ENCODE assay signal across 21 mouse cellular contexts in the genomic region with DNA sequence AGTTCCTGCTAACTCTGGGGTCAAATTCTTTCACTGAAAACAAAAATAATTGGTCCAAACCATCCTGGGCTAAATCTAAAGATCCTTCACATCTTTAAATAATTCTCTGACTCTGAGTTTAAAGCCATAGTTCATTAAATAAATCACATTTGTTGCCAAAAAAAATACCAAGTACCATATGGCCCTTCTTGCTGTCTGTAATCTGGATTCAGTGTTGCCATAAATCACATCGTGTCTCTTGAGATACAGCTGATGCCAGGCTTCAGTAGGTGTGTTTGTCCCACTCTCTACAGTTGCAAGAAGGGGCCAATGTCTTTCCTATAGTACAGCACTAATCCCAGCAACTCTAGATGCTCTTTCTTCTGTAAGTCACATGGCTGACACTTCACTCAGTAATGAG.
DNase-seq lines count a peak whose midpoint lies in the region; ATAC-seq lines count a peak whose summit lies in the region.
"Had no signal": no experiment of that assay in that cellular context is flagged by ENCODE, and none has a peak within 500 bp of the region (broad histone marks: within the 10 kb centered on the region; RNA-seq: fewer than 3 reads in every experiment).

No protein-coding gene starts in this region.

- no peak overlapping the region for H3K4me3 ChIP-seq in forebrain, embryonic 15.5 days
- H3K4me3 ChIP-seq in forebrain, embryonic 11.5 days (ENCODE audit: low read depth, low read length): no peak overlapping the region
- no peak overlapping the region for H3K4me3 ChIP-seq in hindbrain, embryonic 16.5 days (ENCODE audit: low read length)
- H3K4me3 ChIP-seq in hindbrain, embryonic 13.5 days: no peak overlapping the region
- H3K4me3 ChIP-seq: embryonic facial prominence, embryonic 10.5 days; heart, embryonic 13.5 days; hindbrain, embryonic 12.5 days had no signal

- no peaks in the 10 kb centered on the region for H3K9me3 ChIP-seq in forebrain, embryonic 15.5 days
- H3K9me3 ChIP-seq in forebrain, embryonic 11.5 days (ENCODE audit: control insufficient read depth, low read length): no peaks in the 10 kb centered on the region
- H3K9me3 ChIP-seq in hindbrain, embryonic 16.5 days (ENCODE audit: control insufficient read depth, low read length): no peaks in the 10 kb centered on the region
- H3K9me3 ChIP-seq in hindbrain, embryonic 13.5 days: no peaks in the 10 kb centered on the region
- H3K9me3 ChIP-seq: embryonic facial prominence, embryonic 10.5 days; G1E; heart, embryonic 13.5 days; hindbrain, embryonic 12.5 days had no signal

- no peak for DNase-seq in forebrain, embryonic 11.5 days (ENCODE audit: low spot score)
- DNase-seq in NIH3T3 (ENCODE audit: low read depth): peak; percentile 5
- peak; percentile 48 for DNase-seq in mesoderm, embryonic 11.5 days (ENCODE audit: low read depth, low spot score)
- DNase-seq: adrenal gland, postnatal 14 days; cerebellum, adult 2 months; cerebellum, postnatal 10 days; gastrocnemius, postnatal 36 days; heart, adult 11 months; heart, postnatal 36 days; kidney, adult 2 months had no signal

- ATAC-seq in forebrain, embryonic 15.5 days (replicated peaks): peak; percentile 36; the same call in 1 of the 2 replicates
- ATAC-seq in forebrain, embryonic 11.5 days (replicated peaks; ENCODE audit: low FRiP score): no peak
- ATAC-seq in hindbrain, embryonic 16.5 days: 0 out of 2 replicates have a peak, but pooled peaks have one; percentile 23
- ATAC-seq in hindbrain, embryonic 13.5 days (ENCODE audit: low FRiP score): no peak
- no peak for ATAC-seq in CD4-positive, CD25-positive, alpha-beta regulatory T cell, adult 4 months
- ATAC-seq: activated CD4-positive, CD25-positive, alpha-beta regulatory T cell, adult 4 months; intestine, embryonic 16.5 days; Patski had no signal

- no peaks in the 10 kb centered on the region for H3K36me3 ChIP-seq in forebrain, embryonic 15.5 days
- no peaks in the 10 kb centered on the region for H3K36me3 ChIP-seq in forebrain, embryonic 11.5 days (ENCODE audit: control insufficient read depth, insufficient read depth, low read length)
- no peaks in the 10 kb centered on the region for H3K36me3 ChIP-seq in hindbrain, embryonic 16.5 days (ENCODE audit: control insufficient read depth, insufficient read depth, low read length)
- H3K36me3 ChIP-seq in hindbrain, embryonic 13.5 days: no peaks in the 10 kb centered on the region
- H3K36me3 ChIP-seq: embryonic facial prominence, embryonic 10.5 days; G1E; heart, embryonic 13.5 days; hindbrain, embryonic 12.5 days had no signal

- H3K4me1 ChIP-seq in forebrain, embryonic 15.5 days: peaks cover 20% of the 10 kb centered on the region
- H3K4me1 ChIP-seq in forebrain, embryonic 11.5 days (replicated peaks; ENCODE audit: control insufficient read depth, insufficient read depth, low read length): peaks cover 4% of the 10 kb centered on the region; the same call in 1 of the 2 replicates
- peaks cover 4% of the 10 kb centered on the region; the same call in 1 of the 2 replicates for H3K4me1 ChIP-seq in hindbrain, embryonic 16.5 days (ENCODE audit: control insufficient read depth, insufficient read depth, low read depth, low read length)
- peaks cover 8% of the 10 kb centered on the region; the same call in 1 of the 2 replicates for H3K4me1 ChIP-seq in hindbrain, embryonic 13.5 days (replicated peaks)
- H3K4me1 ChIP-seq: heart, embryonic 13.5 days; hindbrain, embryonic 12.5 days had no signal

- 55% methylated on average over 1 of the region's 1 CpGs for WGBS in forebrain, embryonic 15.5 days
- WGBS in forebrain, embryonic 11.5 days: 81% methylated on average over 1 of the region's 1 CpGs
- 68% methylated on average over 1 of the region's 1 CpGs for WGBS in hindbrain, embryonic 16.5 days
- 60% methylated on average over 1 of the region's 1 CpGs for WGBS in hindbrain, embryonic 13.5 days

- H3K27ac ChIP-seq in forebrain, embryonic 15.5 days (replicated peaks): peak overlapping the region; percentile 51; the same call in 1 of the 2 replicates
- no peak overlapping the region for H3K27ac ChIP-seq in forebrain, embryonic 11.5 days (ENCODE audit: low read depth, low read length)
- no peak overlapping the region for H3K27ac ChIP-seq in hindbrain, embryonic 16.5 days (ENCODE audit: low read depth, low read length)
- no peak overlapping the region for H3K27ac ChIP-seq in hindbrain, embryonic 13.5 days
- H3K27ac ChIP-seq: heart, embryonic 13.5 days; hindbrain, embryonic 12.5 days had no signal

- no peak overlapping the region for H3K9ac ChIP-seq in forebrain, embryonic 15.5 days (replicated peaks)
- H3K9ac ChIP-seq in forebrain, embryonic 11.5 days (ENCODE audit: low read length): no peak overlapping the region
- H3K9ac ChIP-seq in hindbrain, embryonic 16.5 days (ENCODE audit: low read depth, low read length): no peak overlapping the region
- H3K9ac ChIP-seq in hindbrain, embryonic 13.5 days: no peak overlapping the region
- H3K9ac ChIP-seq: heart, embryonic 13.5 days; hindbrain, embryonic 12.5 days had no signal

- H3K27me3 ChIP-seq in forebrain, embryonic 15.5 days: no peaks in the 10 kb centered on the region
- H3K27me3 ChIP-seq in forebrain, embryonic 11.5 days (ENCODE audit: control insufficient read depth, insufficient read depth, low read length): no peaks in the 10 kb centered on the region
- H3K27me3 ChIP-seq in hindbrain, embryonic 16.5 days (replicated peaks; ENCODE audit: control insufficient read depth, insufficient read depth, low read length): no peaks in the 10 kb centered on the region
- H3K27me3 ChIP-seq in hindbrain, embryonic 13.5 days: no peaks in the 10 kb centered on the region
- H3K27me3 ChIP-seq: heart, embryonic 13.5 days; hindbrain, embryonic 12.5 days had no signal

- no peak overlapping the region for H3K4me2 ChIP-seq in forebrain, embryonic 15.5 days (replicated peaks)
- no peak overlapping the region for H3K4me2 ChIP-seq in forebrain, embryonic 11.5 days (ENCODE audit: low read depth, low read length, severe bottlenecking)
- no peak overlapping the region for H3K4me2 ChIP-seq in hindbrain, embryonic 16.5 days (ENCODE audit: low read length)
- H3K4me2 ChIP-seq in hindbrain, embryonic 13.5 days: no peak overlapping the region
- H3K4me2 ChIP-seq: heart, embryonic 13.5 days; hindbrain, embryonic 12.5 days had no signal

Comparison
In these comparisons a context has a peak if more than half of its experiments do, and no peak if none do; other contexts are left out.
1. ATAC-seq: peak in forebrain, embryonic 15.5 days (single experiment) and hindbrain, embryonic 16.5 days (single experiment); none in forebrain, embryonic 11.5 days (single experiment), hindbrain, embryonic 13.5 days (single experiment) and CD4-positive, CD25-positive, alpha-beta regulatory T cell, adult 4 months (single experiment).